Mouse (Mus musculus): Measurements from ENCODE around the gene Nutm2.
"Not testable (repeated sequence)": the region's sequence is repeated elsewhere in the genome, so short reads cannot be mapped to it uniquely, and the experiment has no call there.

The Nutm2 gene

GRCm38 (mm10) chr13:50467007-50467406 is at the start of gene Nutm2:
Nutm2 (plus strand) TSS chr13:50467307.
- DNase-seq (ENCODE audit: low spot score) = no peak

GRCm38 (mm10) chr13:50417389-50418183 is 49.5 kb upstream of the Nutm2 start, which contains the start of gene Fbxw17:
Fbxw17 (plus strand) TSS chr13:50417864.
- DNase-seq (ENCODE audit: low spot score) = peak; percentile 63

- no peak for DNase-seq (ENCODE audit: low spot score)
Observed at GRCm38 (mm10) chr13:50418421-50418820, 48.7 kb upstream of the Nutm2 start.

- DNase-seq (ENCODE audit: low spot score) = no peak
Observed at GRCm38 (mm10) chr13:50423625-50424209, 43.4 kb upstream of the Nutm2 start.

- DNase-seq (ENCODE audit: low spot score) = no peak
Observed at GRCm38 (mm10) chr13:50424517-50424916, 42.6 kb upstream of the Nutm2 start.

GRCm38 (mm10) chr13:50426686-50427085 is 40.4 kb upstream of the Nutm2 start:
- no peak for DNase-seq (ENCODE audit: low spot score)

GRCm38 (mm10) chr13:50443812-50444211 is 23.3 kb upstream of the Nutm2 start, which contains the start of gene Gm47429:
Gm47429 (minus strand) TSS chr13:50443912.
- DNase-seq (ENCODE audit: low spot score) = no peak

- DNase-seq (ENCODE audit: low spot score) = no peak
Observed at GRCm38 (mm10) chr13:50445261-50445660, 21.8 kb upstream of the Nutm2 start.

- peak; percentile 19 for DNase-seq (ENCODE audit: low spot score)
Observed at GRCm38 (mm10) chr13:50452266-50452665, 14.8 kb upstream of the Nutm2 start.

GRCm38 (mm10) chr13:50453426-50453825 is 13.7 kb upstream of the Nutm2 start:
- DNase-seq (ENCODE audit: low spot score) = no peak

- not testable (repeated sequence) for DNase-seq (ENCODE audit: low spot score)
Observed at GRCm38 (mm10) chr13:50460433-50460832, 6.7 kb upstream of the Nutm2 start.

GRCm38 (mm10) chr13:50464621-50465562 is 2.2 kb upstream of the Nutm2 start:
- DNase-seq (ENCODE audit: low spot score) = no peak

- not testable (repeated sequence) for DNase-seq (ENCODE audit: low spot score)
Observed at GRCm38 (mm10) chr13:50488510-50488909, 21.4 kb downstream of the Nutm2 start.

- not testable (repeated sequence) for DNase-seq (ENCODE audit: low spot score)
Observed at GRCm38 (mm10) chr13:50510470-50511343, 43.6 kb downstream of the Nutm2 start.

Measured in ovary, adult 18-20 months (tissue).